9 mouse cellular contexts compared by ENCODE assay signal in the genomic region with DNA sequence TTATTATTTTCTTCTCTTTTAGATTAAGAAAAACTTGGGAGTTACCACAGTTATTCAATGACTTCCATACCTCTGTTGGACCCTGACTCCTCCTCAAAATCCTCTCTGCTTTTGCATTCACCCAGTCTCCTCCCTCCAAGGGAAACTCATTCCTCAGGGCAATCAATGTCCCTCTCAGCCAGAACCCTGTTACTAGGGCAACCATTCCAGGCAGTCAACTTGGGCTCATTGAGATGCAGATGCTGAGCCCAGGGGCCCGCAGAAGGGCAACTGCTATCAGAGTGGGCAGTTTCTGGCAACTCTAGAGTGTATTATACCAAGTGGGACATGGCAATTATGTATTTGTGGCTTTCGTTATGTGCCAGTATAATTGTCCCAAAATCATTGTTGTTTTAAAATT.
DNase-seq lines count a peak whose midpoint lies in the region; ATAC-seq and TF ChIP-seq lines count a peak whose summit lies in the region.
"Had no signal": no experiment of that assay in that cellular context is flagged by ENCODE, and none has a peak within 500 bp of the region (broad histone marks: within the 10 kb centered on the region; RNA-seq: fewer than 3 reads in every experiment).

No protein-coding gene starts in this region.

- peak; percentile 18 for DNase-seq in WW6 (ENCODE audit: low read depth, low spot score)
- peak; percentile 91 for DNase-seq in midbrain, embryonic 11.5 days (ENCODE audit: low spot score, missing footprints)
- DNase-seq in heart, postnatal 10 days: no peak
- no peak for DNase-seq in urinary bladder, postnatal 14 days (ENCODE audit: low spot score)
- DNase-seq in heart, postnatal 14 days: no peak
- DNase-seq: heart, postnatal 36 days had no signal

- no peaks in the 10 kb centered on the region for H3K4me1 ChIP-seq in ES-Bruce4 (ENCODE audit: control insufficient read depth, insufficient read depth, low read length)
- peaks cover 12% of the 10 kb centered on the region for H3K4me1 ChIP-seq in forebrain, embryonic 13.5 days
- peaks cover 9% of the 10 kb centered on the region for H3K4me1 ChIP-seq in midbrain, embryonic 11.5 days (ENCODE audit: control insufficient read depth, insufficient read depth, low read length)
- H3K4me1 ChIP-seq: limb, embryonic 10.5 days had no signal

- H3K4me3 ChIP-seq in ES-Bruce4 (ENCODE audit: low read depth, low read length): no peak overlapping the region
- H3K4me3 ChIP-seq in forebrain, embryonic 13.5 days: no peak overlapping the region
- H3K4me3 ChIP-seq in midbrain, embryonic 11.5 days (ENCODE audit: low read depth, low read length): no peak overlapping the region
- H3K4me3 ChIP-seq: limb, embryonic 10.5 days had no signal

- no peak overlapping the region for H3K9ac ChIP-seq in ES-Bruce4 (ENCODE audit: low read depth, poor library complexity, severe bottlenecking)
- H3K9ac ChIP-seq in forebrain, embryonic 13.5 days: no peak overlapping the region
- H3K9ac ChIP-seq in midbrain, embryonic 11.5 days (ENCODE audit: low read length): no peak overlapping the region

- H3K4me2 ChIP-seq in forebrain, embryonic 13.5 days: no peak overlapping the region
- no peak overlapping the region for H3K4me2 ChIP-seq in midbrain, embryonic 11.5 days

- TF ChIP-seq EP300 in ES-Bruce4 (IDR thresholded peaks at IDR 0.05; ENCODE audit: insufficient read depth, low read depth, low read length): 0 out of 2 replicates have a peak, but pooled peaks have one; percentile 47

- no peak overlapping the region for H3K27ac ChIP-seq in ES-Bruce4 (ENCODE audit: insufficient read depth, low read length)
- no peak overlapping the region for H3K27ac ChIP-seq in forebrain, embryonic 13.5 days
- H3K27ac ChIP-seq in midbrain, embryonic 11.5 days (ENCODE audit: low read depth, low read length): no peak overlapping the region
- H3K27ac ChIP-seq: limb, embryonic 10.5 days had no signal

- no peaks in the 10 kb centered on the region; the same call in 1 of the 2 replicates for H3K27me3 ChIP-seq in ES-Bruce4 (ENCODE audit: control insufficient read depth, insufficient read depth, low read length, poor library complexity, severe bottlenecking)
- no peaks in the 10 kb centered on the region for H3K27me3 ChIP-seq in forebrain, embryonic 13.5 days
- no peaks in the 10 kb centered on the region for H3K27me3 ChIP-seq in midbrain, embryonic 11.5 days (ENCODE audit: control insufficient read depth, insufficient read depth, low read length)

- H3K9me3 ChIP-seq in ES-Bruce4 (replicated peaks; ENCODE audit: control insufficient read depth, insufficient read depth, low read length, poor library complexity, severe bottlenecking): no peaks in the 10 kb centered on the region
- H3K9me3 ChIP-seq in forebrain, embryonic 13.5 days (replicated peaks): no peaks in the 10 kb centered on the region
- no peaks in the 10 kb centered on the region for H3K9me3 ChIP-seq in midbrain, embryonic 11.5 days (ENCODE audit: control insufficient read depth, low read length)
- H3K9me3 ChIP-seq: limb, embryonic 10.5 days had no signal

- no peak for TF ChIP-seq POLR2A in ES-Bruce4 (IDR thresholded peaks at IDR 0.05; ENCODE audit: insufficient read depth, low read length)

- 6% methylated on average over 2 of the region's 2 CpGs for WGBS in forebrain, embryonic 13.5 days
- 11% methylated on average over 2 of the region's 2 CpGs for WGBS in midbrain, embryonic 11.5 days

- intact Hi-C loops in heart, postnatal 10 days (cut with DNase I): no loop called here
- intact Hi-C loops in heart, postnatal 14 days (cut with DNase I): no loop called here

- no peaks in the 10 kb centered on the region for H3K36me3 ChIP-seq in ES-Bruce4 (ENCODE audit: control insufficient read depth, insufficient read depth, low read length, poor library complexity, severe bottlenecking)
- no peaks in the 10 kb centered on the region for H3K36me3 ChIP-seq in forebrain, embryonic 13.5 days (ENCODE audit: poor library complexity, severe bottlenecking)
- no peaks in the 10 kb centered on the region for H3K36me3 ChIP-seq in midbrain, embryonic 11.5 days (ENCODE audit: control insufficient read depth, insufficient read depth, low read length)
- H3K36me3 ChIP-seq: limb, embryonic 10.5 days had no signal

- no peak for TF ChIP-seq CTCF in ES-Bruce4 (IDR thresholded peaks at IDR 0.05; ENCODE audit: low read depth, low read length)

- peak; percentile 96 for ATAC-seq in forebrain, embryonic 13.5 days
- ATAC-seq in midbrain, embryonic 11.5 days (ENCODE audit: low FRiP score): peak; percentile 99

Comparison
In these comparisons a context has a peak if more than half of its experiments do, and no peak if none do; other contexts are left out.
1. DNase-seq: peak in WW6 (single experiment) and midbrain, embryonic 11.5 days (single experiment); none in heart, postnatal 10 days (0 of 2), urinary bladder, postnatal 14 days (single experiment) and heart, postnatal 14 days (0 of 2).